Mouse (Mus musculus) hindbrain, postnatal 0 days (tissue): Measurements from ENCODE around the gene Egln2. TPM values are rescaled to one million over a fixed set of nuclear protein-coding genes. Genes with fewer than 3 reads are reported as not detected.

ENCODE experiments used
- ATAC-seq: fragments of 200-750 bp; cut with Nextera tagmentation; 2 replicates; pipeline ENCODE4 v1.8.0; 2017; ENCODE audit warnings: mild to moderate bottlenecking, moderate TSS enrichment, moderate library complexity
- DNase-seq: peaks from one replicate; pipeline ENCODE4 v3.0.0-alpha.2; 2015; ENCODE audit warnings: low spot score
- H3K27ac ChIP-seq: fragments of 300-500 bp; sonication (generic); 2 replicates; pipeline ENCODE4 v1.5.1; 2014; ENCODE audit warnings: mild to moderate bottlenecking
- H3K27me3 ChIP-seq: fragments of 300-500 bp; sonication (generic); 2 replicates; pipeline ENCODE4 v1.6.1; 2014; ENCODE audit warnings: low read length, mixed read lengths; ENCODE audit not compliant: insufficient read depth
- H3K36me3 ChIP-seq: fragments of 300-500 bp; sonication (generic); 2 replicates; pipeline ENCODE4 v1.6.1; 2014; ENCODE audit warnings: low read length, mixed read lengths; ENCODE audit not compliant: insufficient read depth
- H3K4me1 ChIP-seq: fragments of 300-500 bp; sonication (generic); 2 replicates; pipeline ENCODE4 v1.6.1; 2014; ENCODE audit warnings: antibody characterized with exemption, low read length, mixed read lengths; ENCODE audit not compliant: insufficient read depth
- H3K4me2 ChIP-seq: fragments of 300-500 bp; sonication (generic); 2 replicates; pipeline ENCODE4 v1.6.1; 2014; ENCODE audit warnings: low read depth, mild to moderate bottlenecking, low read length, moderate library complexity, mixed read lengths
- H3K4me3 ChIP-seq: fragments of 300-500 bp; sonication (generic); 2 replicates; pipeline ENCODE4 v1.5.1; 2014; ENCODE audit warnings: low read length
- H3K9ac ChIP-seq: fragments of 300-500 bp; sonication (generic); replicated peaks from 2 replicates; pipeline ENCODE4 v1.6.1; 2014; ENCODE audit warnings: mild to moderate bottlenecking, low read length, moderate library complexity, mixed read lengths
- H3K9me3 ChIP-seq: fragments of 300-500 bp; sonication (generic); 2 replicates; pipeline ENCODE4 v1.6.1; 2016; ENCODE audit warnings: low read length, mixed read lengths
- CTCF ChIP-seq: IDR thresholded peaks from 2 replicates; pipeline ENCODE4 v1.5.1; 2016; ENCODE audit warnings: antibody characterized with exemption, control low read depth, low read depth
- WGBS: fragments of 180-500 bp; shearing (Covaris S2); extraction: QIAGEN DNeasy Blood & Tissue Kit; methylation state at CpG from one replicate; pipeline ENCODE4 v1.1.7; 2014; 5-methylcytosine and 5-hydroxymethylcytosine counted together
- polyA plus RNA-seq: library from polyadenylated mRNA; unstranded; fragments of >200 nt; fragmentation: Nextera tagmentation; extraction: Ambion mirVana; gene quantifications from 2 replicates; pipeline ENCODE4 v1.2.1, GENCODE M21; 2015
- total RNA-seq: library from RNA; depleted of rRNA; stranded (reverse); fragments of >200 nt; gene quantifications from 2 replicates; pipeline ENCODE4 v1.2.3, GENCODE M21; 2014

Gene Egln2
- total and polyA plus RNA-seq, 2 experiments from 2014 or later: 78.6 to 117 TPM

- Histone ChIP-seq H3K27ac (peak overlapping the region; percentile 98), H3K4me2 (peak overlapping the region; percentile 87), H3K36me3 (no peaks in the 10 kb centered on the region), H3K4me3 (peak overlapping the region; percentile 70), H3K27me3 (no peaks in the 10 kb centered on the region), H3K9me3 (no peaks in the 10 kb centered on the region), H3K4me1 (peaks cover 33% of the 10 kb centered on the region), H3K9ac (peak overlapping the region; percentile 84)
- WGBS: 2% methylated on average over 8 of the region's 8 CpGs
- 0 out of 2 replicates have a peak, but pooled peaks have one; percentile 0 for ATAC-seq
- DNase-seq: no peak
- no peak for TF ChIP-seq CTCF
Observed at GRCm38 (mm10) chr7:27165696-27166095, 906 bp downstream of the Egln2 start.

- no peak for DNase-seq
- peak overlapping the region; percentile 98; the same call in 1 of the 2 replicates for H3K27ac ChIP-seq
Observed at GRCm38 (mm10) chr7:27165007-27165655, 1.5 kb downstream of the Egln2 start.

GRCm38 (mm10) chr7:27164112-27164947, 2.3 kb downstream of the Egln2 start:
- H3K36me3 ChIP-seq: peaks cover 5% of the 10 kb centered on the region; the same call in 1 of the 2 replicates
- WGBS: 87% methylated on average over 33 of the region's 33 CpGs
- no peak overlapping the region for H3K27ac ChIP-seq
- H3K27me3 ChIP-seq: no peaks in the 10 kb centered on the region
- H3K9ac ChIP-seq: peak overlapping the region; percentile 84; the same call in 1 of the 2 replicates
- no peaks in the 10 kb centered on the region for H3K9me3 ChIP-seq
- no peak for DNase-seq
- TF ChIP-seq CTCF: no peak
- peak overlapping the region; percentile 87 for H3K4me2 ChIP-seq
- no peak for ATAC-seq
- H3K4me1 ChIP-seq: peaks cover 39% of the 10 kb centered on the region
- H3K4me3 ChIP-seq: peak overlapping the region; percentile 70

More at GRCm38 (mm10) chr7:27165007-27165655, 1.5 kb downstream of the Egln2 start:
- Histone ChIP-seq H3K9me3 (no peaks in the 10 kb centered on the region), H3K4me3 (peak overlapping the region; percentile 70), H3K27me3 (no peaks in the 10 kb centered on the region), H3K36me3 (no peaks in the 10 kb centered on the region), H3K4me1 (peaks cover 37% of the 10 kb centered on the region), H3K4me2 (peak overlapping the region; percentile 87), H3K9ac (peak overlapping the region; percentile 84)
- 0 out of 2 replicates have a peak, but pooled peaks have one; percentile 1 for TF ChIP-seq CTCF
- WGBS: 69% methylated on average over 22 of the region's 23 CpGs
- ATAC-seq: peak; percentile 8; the same call in 1 of the 2 replicates

- peak overlapping the region; percentile 28 for H3K9ac ChIP-seq
- WGBS: 74% methylated on average over 5 of the region's 5 CpGs
- no peaks in the 10 kb centered on the region for H3K27me3 ChIP-seq
- peaks cover 39% of the 10 kb centered on the region for H3K4me1 ChIP-seq
- H3K27ac ChIP-seq: no peak overlapping the region
- peaks cover 14% of the 10 kb centered on the region for H3K36me3 ChIP-seq
- no peaks in the 10 kb centered on the region for H3K9me3 ChIP-seq
- DNase-seq (no peak), ATAC-seq (no peak)
- H3K4me3 ChIP-seq: 0 out of 2 replicates have a peak overlapping the region, but pooled peaks have one; percentile 70
- peak overlapping the region; percentile 87 for H3K4me2 ChIP-seq
- TF ChIP-seq CTCF: no peak
Observed at GRCm38 (mm10) chr7:27163450-27163805, 3.2 kb downstream of the Egln2 start.

GRCm38 (mm10) chr7:27162780-27163449, 3.7 kb downstream of the Egln2 start:
- Histone ChIP-seq H3K9ac (peak overlapping the region; percentile 28; the same call in 1 of the 2 replicates), H3K4me1 (peaks cover 39% of the 10 kb centered on the region), H3K27ac (no peak overlapping the region), H3K36me3 (peaks cover 19% of the 10 kb centered on the region), H3K27me3 (no peaks in the 10 kb centered on the region), H3K4me3 (no peak overlapping the region), H3K4me2 (peak overlapping the region; percentile 87), H3K9me3 (no peaks in the 10 kb centered on the region)
- DNase-seq: no peak
- TF ChIP-seq CTCF: no peak
- WGBS: 85% methylated on average over 5 of the region's 5 CpGs
- no peak for ATAC-seq

GRCm38 (mm10) chr7:27161744-27162143, 4.9 kb downstream of the Egln2 start:
- H3K4me1 ChIP-seq: peaks cover 39% of the 10 kb centered on the region
- peaks cover 23% of the 10 kb centered on the region for H3K36me3 ChIP-seq

More at GRCm38 (mm10) chr7:27161744-27162143, 4.9 kb downstream of the Egln2 start:
- Histone ChIP-seq H3K9ac (0 out of 2 replicates have a peak overlapping the region, but pooled peaks have one; percentile 17), H3K9me3 (no peaks in the 10 kb centered on the region), H3K4me2 (no peak overlapping the region), H3K4me3 (no peak overlapping the region), H3K27ac (no peak overlapping the region), H3K27me3 (no peaks in the 10 kb centered on the region)
- DNase-seq (no peak), ATAC-seq (no peak)
- no peak for TF ChIP-seq CTCF
- WGBS: 80% methylated on average over 4 of the region's 4 CpGs
